Mouse (Mus musculus) c-Kit-positive CD71-negative TER-119-negative erythroid progenitor cells, embryonic 14.5 days (primary cell): ENCODE results near the gene Cox19.
A peak's percentile ranks its signal among the peaks of the same experiment; 100 is the strongest.
"Not testable (repeated sequence)": the region's sequence is repeated elsewhere in the genome, so short reads cannot be mapped to it uniquely, and the experiment has no call there.

ENCODE experiments used
- DNase-seq: peaks from one replicate; pipeline ENCODE4 v3.0.0-alpha.2; 2013; ENCODE audit warnings: low read depth

Gene Cox19

DNA sequence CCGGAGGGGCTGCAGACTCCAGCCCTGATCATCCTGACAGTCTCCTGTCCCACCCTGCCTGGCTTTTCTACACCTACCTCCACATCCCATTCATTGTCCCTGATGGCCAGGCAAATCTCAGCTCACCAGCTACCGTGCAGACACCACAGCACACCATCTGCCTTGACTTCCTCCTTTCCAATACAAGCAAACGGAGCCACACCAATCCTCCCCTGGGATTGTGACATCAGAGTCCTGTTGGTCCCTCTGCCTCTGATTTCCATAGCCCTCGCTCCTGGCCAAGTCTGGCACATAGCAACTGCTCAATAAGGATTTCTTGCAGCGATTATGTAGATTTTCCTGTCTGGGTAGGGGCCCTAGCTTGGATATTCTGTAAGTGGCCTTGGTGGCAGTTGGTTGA lies at the start of gene Cox19:
TSS of gene Cox19 (minus strand) at position 285 of the 400 bp plus-strand sequence.
- no peak for DNase-seq

DNA sequence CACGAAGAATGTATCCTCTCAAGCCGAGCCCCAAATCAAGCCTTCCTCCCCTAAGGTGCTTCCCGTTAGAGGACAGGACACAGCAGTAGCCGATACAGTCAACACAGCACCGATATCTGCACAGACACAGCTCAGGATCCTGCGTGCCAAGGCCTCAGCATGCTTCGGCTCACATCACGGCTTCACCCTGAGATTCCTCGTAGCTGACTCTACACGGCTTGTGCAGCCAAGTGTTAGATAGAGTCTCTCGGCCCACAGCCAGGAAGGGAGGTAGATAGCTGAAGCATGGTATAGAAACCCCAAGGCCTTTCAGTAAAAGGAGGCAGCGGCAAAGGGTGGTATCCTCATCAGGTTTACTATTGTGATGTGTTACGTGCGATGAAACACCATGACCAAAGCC lies 48.8 kb upstream of the Cox19 start:
- no peak for DNase-seq

DNA sequence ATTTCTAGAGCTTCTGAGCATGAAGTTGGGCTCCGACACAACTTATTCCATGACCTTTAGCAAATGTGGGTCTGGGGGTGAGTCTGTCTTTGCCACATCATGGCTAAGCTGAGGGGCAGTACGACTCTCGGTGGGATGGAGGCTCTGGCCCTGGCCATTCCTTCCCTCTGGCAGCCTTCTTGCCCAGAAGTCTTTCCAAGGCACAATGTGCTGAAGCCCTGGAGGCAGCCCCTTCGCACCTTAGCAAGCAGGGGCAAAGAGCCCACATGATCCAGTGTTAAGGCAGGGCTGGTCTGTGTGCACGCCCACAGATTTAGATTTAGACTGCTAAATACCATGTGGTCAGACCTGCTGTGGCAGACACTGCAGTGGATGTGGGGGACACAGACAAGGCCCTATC lies 47.6 kb upstream of the Cox19 start:
- DNase-seq, result no peak

DNA sequence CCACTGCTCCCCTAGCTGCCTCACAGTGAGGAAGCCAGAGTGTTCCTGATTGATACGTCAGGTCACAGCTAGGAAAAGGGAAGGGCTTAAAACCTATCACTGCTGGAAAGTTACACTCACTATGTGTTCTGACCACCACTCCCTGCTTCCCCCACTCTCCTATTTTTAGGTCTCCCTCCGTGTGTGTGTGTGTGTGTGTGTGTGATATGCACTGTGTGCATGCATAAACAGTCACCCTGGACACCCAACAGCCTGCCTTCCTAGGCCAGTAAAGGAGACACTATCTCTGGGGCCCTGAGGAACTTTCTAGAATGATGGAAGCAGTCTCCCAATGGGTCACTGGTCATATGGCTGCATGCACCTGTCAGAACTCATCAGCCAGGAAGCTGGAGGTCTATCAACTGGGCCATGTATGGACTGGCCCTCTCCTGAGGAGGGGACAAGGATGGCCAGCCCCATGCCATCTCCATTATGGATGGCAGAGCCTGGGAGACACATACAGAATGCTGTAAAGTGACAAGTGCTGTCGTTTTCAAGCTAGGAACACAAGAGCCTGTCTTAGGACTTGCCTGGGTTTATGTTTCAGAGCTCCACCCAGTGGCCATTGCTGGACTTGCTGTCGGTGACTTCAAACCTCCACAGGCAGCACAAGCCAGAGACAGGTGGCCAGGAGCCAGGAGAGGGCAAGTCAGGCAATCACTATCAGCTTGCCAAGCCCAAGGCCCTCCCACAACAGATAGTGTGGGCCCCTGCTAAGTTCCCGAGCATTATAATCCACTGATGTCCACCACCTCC lies 46.9 kb upstream of the Cox19 start:
- DNase-seq, result peak; percentile 93

DNA sequence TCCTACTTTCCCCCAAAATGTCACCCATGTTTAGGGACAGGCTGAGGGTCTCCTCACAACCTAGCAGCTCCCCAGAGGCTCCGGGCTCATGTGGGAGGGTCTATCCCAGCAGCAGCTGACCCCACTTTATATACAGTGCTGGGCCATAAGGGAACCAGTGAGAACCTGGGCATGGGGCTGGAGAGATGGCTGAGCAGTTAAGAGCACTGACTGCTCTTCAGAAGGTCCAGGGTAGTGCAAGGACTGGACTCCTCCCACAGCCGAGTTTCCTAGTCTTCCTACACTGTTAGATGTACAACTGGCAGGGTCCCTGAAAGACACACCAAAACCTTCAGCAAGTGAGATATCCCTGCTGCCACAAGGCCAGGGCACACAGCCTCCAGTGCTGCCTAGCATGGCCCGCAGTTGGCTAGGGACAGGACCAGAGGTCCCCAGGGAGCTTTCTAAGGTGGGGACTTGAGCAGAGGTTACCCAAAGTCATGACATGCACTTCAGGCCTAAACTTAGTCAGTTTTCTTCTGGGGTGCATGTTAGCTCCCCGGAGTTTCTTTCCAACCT lies 46.2 kb upstream of the Cox19 start:
- no peak for DNase-seq

DNA sequence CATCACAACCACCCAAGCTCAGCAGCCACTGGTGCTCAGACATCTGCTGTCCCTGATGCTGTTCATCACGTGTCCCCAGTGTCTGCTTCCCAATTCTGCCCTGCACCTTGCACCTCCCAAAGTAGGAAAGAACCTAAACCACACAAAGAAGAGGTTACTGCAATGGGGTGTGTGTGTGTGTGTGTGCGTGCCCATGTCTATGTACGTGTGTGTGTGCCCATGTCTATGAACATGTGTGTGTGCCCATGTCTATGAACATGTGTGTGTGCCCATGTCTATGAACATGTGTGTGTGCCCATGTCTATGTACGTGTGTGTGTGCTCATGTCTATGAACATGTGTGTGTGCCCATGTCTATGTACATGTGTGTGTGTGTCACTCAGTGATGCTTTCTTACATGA lies 44.3 kb upstream of the Cox19 start:
- DNase-seq, result no peak

DNA sequence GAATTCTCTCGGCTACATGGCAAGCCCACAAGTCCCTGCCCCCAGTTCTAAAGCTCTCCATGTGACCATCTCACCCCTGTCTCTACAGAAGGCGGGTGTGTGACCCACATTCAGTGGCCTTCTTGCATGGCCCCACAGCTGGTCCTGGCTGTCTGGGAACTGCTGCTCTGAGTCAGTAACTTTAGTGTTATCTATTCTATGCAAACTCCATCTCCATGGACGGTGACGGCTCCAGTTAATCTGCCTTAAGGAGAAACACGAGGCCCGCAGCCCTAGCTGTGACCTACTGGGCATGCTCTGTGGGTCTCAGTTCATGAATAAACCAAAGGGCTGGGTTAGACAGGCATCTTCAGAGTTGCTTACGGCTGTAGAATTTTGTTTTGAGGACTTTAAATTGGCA lies 43.2 kb upstream of the Cox19 start:
- DNase-seq, result no peak

DNA sequence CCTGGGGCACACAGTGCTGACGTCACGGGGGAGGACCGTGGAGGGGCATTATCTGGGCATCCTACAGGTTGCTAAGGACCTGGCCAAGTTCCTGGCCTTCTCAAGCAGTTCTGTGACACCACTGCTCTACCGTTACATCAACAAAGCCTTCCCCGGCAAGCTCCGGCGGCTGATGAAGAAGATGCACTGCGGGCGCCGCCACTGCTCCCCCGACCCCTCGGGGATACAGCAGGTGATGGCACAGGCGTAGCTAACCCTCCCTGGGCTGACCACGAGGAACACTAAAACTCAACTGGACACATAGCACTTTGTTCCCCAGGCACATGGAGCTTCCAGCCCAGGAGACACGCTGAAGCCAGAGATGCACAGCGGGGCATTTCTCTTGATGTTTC lies 42.0 kb upstream of the Cox19 start:
- DNase-seq, result no peak

DNA sequence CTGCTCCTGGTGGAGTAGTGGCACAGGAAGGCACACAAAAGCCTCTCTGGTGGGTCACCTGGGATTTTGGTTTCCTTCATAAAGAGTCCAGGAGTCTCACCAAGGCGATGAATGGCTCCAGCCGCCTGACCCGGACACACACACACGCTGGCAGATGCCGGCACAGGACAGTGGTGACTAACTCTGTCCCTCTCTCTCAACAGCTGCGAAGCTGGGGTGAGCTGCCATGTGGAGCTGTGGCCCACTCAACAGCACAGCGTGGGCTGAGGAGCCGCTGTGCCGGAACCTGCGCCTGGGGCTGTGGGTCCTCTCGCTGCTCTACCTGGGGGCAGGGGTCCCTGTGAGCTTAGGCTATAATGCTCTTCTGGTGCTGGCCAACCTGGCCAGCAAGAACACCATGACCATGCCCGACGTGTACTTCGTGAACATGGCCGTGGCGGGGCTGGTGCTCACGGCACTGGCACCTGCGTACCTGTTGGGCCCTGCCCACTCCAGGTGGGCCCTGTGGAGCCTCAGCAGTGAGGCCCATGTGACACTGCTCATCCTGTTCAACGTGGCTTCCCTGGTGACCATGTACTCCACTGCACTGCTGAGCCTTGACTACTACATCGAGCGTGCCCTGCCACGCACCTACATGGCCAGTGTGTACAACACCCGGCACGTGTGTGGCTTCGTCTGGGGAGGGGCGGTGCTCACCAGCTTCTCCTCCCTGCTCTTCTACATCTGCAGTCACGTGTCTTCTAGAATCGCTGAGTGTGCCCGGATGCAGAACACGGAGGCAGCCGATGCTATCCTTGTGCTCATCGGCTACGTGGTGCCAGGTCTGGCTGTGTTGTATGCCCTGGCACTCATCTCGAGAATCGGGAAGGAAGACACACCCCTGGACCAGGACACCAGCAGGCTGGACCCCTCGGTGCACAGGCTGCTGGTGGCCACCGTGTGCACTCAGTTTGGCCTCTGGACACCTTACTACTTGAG lies 41.3 kb upstream of the Cox19 start:
- DNase-seq, result no peak

DNA sequence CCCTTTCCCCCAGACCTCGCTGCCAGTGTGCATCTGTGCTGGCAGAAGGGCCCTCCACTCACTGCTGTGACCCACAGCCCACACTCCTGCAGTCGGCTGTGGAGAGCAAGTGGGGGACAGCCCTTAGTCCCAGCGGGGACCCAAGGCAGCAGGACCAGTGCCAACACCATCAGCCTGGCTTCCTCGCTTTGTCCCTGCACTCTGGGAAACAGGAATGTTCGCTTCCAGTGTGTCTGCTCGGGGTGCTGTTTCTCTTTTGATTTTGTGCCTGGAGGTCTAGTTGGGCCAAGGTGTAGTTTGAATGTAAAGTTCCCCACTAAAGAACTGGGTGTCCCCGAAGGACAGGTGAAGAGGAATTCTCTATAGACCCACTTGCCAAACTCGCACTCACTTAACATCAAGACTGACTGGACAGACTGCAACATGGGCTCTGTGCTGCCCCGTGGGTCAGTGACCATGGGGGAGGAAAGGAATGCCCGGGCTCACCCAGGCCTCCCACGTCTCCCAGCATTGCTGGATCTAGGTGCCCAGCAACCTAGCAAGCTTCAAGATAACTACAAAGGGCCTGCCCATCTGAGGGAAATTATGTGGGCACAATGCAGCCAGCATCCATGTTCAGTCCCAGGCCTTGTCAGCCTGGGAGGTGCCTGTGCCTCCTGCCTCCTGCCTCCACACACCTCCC lies 40.2 kb upstream of the Cox19 start:
- no peak for DNase-seq

DNA sequence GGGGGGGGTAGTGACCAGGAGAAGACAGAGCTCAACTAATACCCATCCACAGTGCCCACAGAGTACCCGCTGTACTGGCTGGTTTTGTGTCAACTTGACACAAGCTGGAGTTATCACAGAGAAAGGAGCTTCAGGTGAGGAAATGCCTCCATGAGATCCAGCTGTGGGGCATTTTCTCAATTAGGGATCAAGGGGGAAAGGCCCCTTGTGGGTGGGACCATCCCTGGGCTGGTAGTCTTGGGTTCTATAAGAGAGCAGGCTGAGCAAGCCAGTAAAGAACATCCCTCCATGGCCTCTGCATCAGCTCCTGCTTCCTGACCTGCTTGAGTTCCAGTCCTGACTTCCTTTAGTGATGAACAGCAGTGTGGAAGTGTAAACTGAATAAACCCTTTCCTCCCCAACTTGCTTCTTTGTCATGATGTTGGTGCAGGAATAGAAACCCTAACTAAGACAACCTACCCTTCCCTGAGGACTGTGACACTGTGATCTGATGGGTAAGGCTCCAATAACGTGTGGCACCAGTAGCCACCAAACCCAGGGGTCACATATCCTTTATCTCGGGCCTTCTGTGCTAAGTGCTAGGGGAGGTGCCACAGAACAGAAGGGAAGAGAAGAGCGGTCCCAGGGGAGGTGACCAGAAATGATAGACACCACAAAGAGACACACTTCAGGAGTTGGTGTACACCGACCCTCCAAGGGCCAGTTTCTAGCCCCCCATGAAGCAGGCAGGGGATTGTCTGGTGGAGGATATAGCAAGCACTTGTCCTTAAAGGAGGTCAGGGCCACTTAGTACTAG lies 39.3 kb upstream of the Cox19 start:
- DNase-seq, result not testable (repeated sequence)

DNA sequence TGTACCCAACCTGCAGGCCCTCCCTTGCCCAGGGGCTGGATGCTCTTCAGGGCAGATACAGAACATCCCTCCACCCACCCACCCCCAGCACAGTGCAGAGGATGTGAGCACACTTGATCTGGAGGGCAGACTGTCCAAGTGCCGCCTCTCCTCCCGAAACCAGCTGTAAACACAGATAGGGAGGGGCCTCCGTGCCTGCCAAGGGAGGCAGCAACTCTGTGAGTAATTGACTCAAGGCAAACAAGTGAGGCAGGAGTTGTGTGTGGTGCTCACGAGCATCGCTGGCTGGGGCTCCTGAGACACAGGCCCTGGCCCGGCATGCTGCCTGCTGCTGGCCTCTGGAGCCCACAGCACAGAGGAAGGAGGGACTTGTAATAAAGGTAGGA lies 38.5 kb upstream of the Cox19 start:
- DNase-seq, result no peak

DNA sequence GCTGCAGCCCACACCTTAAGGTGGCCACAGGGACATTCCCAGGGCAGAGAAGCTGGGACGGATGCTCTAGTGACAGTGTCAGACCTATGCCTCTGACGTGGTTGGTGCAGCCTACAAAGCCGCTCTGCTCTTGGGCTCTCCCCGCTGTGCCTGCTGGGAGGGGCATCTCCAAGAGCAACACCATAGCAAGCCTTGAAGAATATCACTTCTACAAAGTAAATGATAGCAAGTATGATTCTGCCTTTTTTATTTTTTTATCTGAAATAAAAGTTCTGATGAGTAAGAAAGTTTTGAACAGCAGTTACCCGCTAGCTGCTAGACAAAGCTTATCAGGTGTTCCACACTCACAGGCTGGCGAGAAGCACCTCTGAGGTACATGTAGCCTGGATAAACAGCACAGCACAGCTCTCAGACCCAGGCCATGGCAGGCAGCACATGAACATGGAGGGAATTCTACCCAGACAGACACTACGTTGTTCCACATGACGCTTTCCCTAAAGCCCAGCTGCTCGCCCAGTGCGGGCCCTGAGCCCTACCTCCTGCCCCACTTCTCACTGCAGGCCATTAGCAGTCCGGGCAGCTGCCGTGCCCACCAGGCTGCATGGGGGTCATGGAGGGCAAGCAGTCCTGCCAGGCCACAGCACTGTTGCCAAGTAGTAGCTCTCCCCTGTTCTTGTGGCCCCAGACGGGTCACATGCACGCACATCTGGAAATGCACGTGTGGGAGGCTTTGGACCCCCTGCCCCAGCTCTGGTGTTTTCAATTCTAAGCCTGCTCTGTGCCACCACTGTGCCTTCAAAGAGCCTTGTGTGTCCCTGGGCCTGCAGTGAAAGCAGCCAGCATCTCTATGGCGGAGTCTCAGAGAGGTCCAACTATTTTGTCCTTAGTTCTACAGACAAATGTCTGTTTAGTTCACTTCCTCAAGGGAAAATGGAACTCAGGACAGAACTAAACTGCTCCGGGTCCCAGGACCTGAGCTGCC lies 37.8 kb upstream of the Cox19 start:
- no peak for DNase-seq

DNA sequence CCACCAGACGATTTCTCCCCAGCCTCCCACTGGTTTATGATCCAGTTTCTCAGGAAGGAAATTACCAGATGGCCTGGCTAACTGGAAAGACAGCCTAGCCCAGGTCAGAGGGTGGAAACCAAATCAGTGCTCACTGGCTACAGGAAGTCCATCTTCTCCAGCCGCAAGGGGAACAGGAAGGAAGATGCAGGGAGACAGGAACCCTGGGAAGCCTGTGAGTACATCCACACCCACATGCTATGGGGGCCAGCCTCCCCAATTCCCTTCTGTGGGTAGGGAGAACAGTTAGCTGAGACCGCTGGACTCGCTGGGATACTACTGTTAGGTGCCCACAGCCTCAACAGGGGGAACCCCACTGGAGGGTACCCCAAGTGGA lies 37.0 kb upstream of the Cox19 start:
- DNase-seq, result no peak

DNA sequence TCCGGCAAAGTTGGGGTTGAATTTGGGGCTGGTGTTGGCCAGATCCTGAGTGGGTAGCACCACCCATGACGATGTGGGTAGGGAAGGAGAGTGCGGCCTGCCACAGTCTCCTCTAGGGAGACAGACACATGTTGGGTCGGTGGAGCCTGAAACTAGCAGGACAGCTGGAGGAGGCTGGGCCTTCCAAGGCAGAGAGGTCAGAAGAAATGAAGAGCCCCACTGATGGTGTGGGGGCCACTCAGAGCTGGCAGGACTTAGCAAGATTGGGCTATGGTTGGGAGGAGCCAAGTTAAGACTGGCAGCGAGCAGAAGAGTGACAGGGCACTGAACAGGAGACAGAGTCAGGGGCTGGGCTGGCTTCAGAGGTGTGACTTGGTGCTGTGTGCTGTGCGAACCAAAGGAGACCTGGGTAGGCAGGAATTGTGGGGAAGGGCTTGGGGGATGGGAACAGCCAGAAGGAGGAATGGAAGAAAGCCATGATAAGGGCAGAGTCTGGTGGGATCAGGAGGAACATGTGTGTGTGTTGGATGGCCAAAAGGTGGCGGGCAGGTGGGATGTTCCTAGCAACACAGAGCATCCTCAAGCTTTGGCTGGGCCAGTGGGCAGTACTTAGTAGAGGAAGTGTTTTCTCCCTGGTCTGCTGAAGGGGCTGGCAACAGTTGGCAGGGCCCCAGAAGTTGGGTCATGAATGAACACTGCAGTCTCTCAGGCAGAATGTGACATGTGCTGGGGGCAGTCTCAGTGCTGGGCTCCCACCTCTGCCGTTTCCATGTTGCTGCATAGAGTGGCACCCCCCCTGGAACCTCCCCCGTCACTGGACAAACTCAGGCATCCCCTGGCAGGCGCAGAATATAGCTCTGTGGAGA lies 36.3 kb upstream of the Cox19 start:
- no peak for DNase-seq

DNA sequence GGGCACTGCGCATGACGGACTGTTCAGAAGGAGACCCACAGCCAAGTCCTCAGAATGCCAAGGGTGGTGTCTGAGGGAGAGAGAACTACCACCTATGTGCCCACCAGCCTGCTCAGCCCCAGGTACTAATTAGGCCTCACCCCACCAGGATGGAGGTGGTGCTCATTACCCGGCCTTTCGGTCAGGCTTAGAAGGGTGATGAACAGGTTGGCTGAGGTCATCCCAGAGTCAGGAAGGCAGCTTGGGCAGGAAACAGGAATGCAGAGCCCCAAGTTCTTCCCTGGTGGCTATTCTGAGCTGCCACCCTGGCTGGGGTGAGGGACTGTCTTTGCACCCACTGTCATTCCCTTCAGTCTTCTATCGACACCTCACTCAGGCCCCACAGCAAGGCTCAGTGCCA lies 34.8 kb upstream of the Cox19 start:
- DNase-seq, result no peak

DNA sequence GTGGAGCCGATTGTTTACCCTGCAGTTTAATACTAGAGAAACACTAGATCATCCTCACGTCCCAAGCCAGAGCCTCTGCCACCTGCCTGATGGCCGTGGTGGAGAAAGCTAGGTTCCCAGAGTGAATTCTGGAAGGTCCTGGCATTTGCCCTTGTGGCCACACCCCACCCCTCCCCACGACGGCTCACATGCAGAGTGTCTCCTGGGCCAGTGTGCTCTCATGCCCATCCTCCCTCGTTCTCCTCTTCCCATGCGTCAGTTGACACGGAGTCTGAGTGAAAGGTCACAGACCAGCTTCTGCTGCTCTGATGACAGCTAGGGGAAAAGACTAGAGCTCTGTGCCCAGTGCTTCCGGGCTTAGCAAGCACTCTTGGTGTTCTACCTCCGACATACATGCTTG lies 33.3 kb upstream of the Cox19 start:
- DNase-seq, result no peak

DNA sequence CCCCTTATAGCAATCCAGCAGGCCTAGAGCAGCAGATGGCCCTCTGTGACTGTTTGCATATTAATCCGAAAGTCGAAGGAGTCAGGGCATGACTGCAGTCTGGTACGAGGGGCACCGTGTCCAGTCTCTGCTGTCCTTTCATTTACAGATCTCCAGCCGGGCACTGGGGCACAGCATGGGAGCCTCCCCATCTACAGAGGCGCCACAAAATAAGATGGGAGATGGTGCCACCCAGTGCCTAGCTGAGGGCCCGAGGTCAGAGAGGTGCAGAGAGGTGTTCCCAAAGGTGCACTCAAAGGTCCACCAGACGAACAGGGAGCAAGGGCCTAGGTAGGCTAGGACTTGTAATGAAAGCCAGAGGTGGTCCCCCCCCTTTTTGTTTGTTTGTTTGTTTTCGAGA lies 32.0 kb upstream of the Cox19 start:
- DNase-seq, result no peak

DNA sequence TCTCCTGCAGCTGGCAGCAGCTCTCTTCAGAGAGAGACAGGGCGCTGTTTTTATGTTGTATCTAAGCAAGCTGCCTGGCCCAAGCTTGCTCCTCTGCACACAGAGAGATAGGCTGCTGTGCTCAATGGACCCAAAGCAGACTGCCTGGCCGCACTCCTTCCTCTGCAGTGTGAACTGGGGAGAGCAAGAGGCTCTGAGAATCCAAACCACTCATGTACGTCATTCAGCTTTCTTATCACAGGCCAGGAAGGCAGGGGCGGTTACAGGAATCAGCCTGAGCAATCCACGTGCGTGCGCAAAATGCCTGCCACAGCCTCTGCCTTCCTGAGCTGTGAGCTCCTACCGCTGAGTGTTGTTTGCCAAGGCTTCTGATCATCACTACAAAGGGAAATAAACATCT lies 31.5 kb upstream of the Cox19 start:
- no peak for DNase-seq
